8 mouse cellular contexts compared by ENCODE assay signal in genomic region chr5:43663531-43663930, GRCm38 (mm10). TPM values are rescaled to one million over a fixed set of nuclear protein-coding genes. Genes with fewer than 3 reads are reported as not detected.
DNase-seq lines count a peak whose midpoint lies in the region; ATAC-seq and TF ChIP-seq lines count a peak whose summit lies in the region.

No protein-coding gene starts in this region.

- no peak for TF ChIP-seq CTCF in lung, postnatal 0 days (IDR thresholded peaks at IDR 0.05)

- no peak overlapping the region for H3K4me3 ChIP-seq in lung, postnatal 0 days (ENCODE audit: low read depth, low read length)
- peak overlapping the region; percentile 38; the same call in 1 of the 2 replicates for H3K4me3 ChIP-seq in hindbrain, embryonic 14.5 days (replicated peaks; ENCODE audit: low read length)
- H3K4me3 ChIP-seq in limb, embryonic 14.5 days (replicated peaks; ENCODE audit: low read length): peak overlapping the region; percentile 34; the same call in 1 of the 2 replicates
- H3K4me3 ChIP-seq in stomach, embryonic 15.5 days (replicated peaks): peak overlapping the region; percentile 20

- H3K27ac ChIP-seq in lung, postnatal 0 days (ENCODE audit: low read length): no peak overlapping the region
- H3K27ac ChIP-seq in hindbrain, embryonic 14.5 days: no peak overlapping the region
- peak overlapping the region; percentile 40; the same call in 1 of the 2 replicates for H3K27ac ChIP-seq in limb, embryonic 14.5 days (replicated peaks; ENCODE audit: low read depth, low read length)
- H3K27ac ChIP-seq in stomach, embryonic 15.5 days: peak overlapping the region; percentile 59; the same call in 1 of the 2 replicates

- 23% methylated on average over 6 of the region's 6 CpGs for WGBS in lung, postnatal 0 days
- 46% methylated on average over 6 of the region's 6 CpGs for WGBS in hindbrain, embryonic 14.5 days
- 45% methylated on average over 6 of the region's 6 CpGs for WGBS in limb, embryonic 14.5 days
- 25% methylated on average over 6 of the region's 6 CpGs for WGBS in stomach, embryonic 15.5 days

- no peak for ATAC-seq in lung, postnatal 0 days
- no peak for ATAC-seq in hindbrain, embryonic 14.5 days (ENCODE audit: low FRiP score)
- no peak for ATAC-seq in limb, embryonic 14.5 days (ENCODE audit: low FRiP score, low read depth)
- ATAC-seq in stomach, embryonic 15.5 days (ENCODE audit: insufficient read depth, low FRiP score, low read depth): no peak
- ATAC-seq in erythroblast, adult 5-6 weeks (replicated peaks; ENCODE audit: low FRiP score, poor library complexity, severe bottlenecking): no peak

- H3K9ac ChIP-seq in lung, postnatal 0 days (replicated peaks; ENCODE audit: low read depth): no peak overlapping the region
- H3K9ac ChIP-seq in hindbrain, embryonic 14.5 days: 0 out of 2 replicates have a peak overlapping the region, but pooled peaks have one; percentile 26
- H3K9ac ChIP-seq in limb, embryonic 14.5 days (ENCODE audit: low read depth, low read length, severe bottlenecking): no peak overlapping the region
- H3K9ac ChIP-seq in stomach, embryonic 15.5 days: no peak overlapping the region; the same call in 1 of the 2 replicates

- TF ChIP-seq EP300 in lung, postnatal 0 days (IDR thresholded peaks at IDR 0.05): no peak

- peaks cover 12% of the 10 kb centered on the region; the same call in 1 of the 2 replicates for H3K4me1 ChIP-seq in lung, postnatal 0 days (ENCODE audit: insufficient read depth, low read depth, low read length)
- H3K4me1 ChIP-seq in hindbrain, embryonic 14.5 days (replicated peaks; ENCODE audit: control insufficient read depth, insufficient read depth, low read length): peaks cover 24% of the 10 kb centered on the region
- H3K4me1 ChIP-seq in limb, embryonic 14.5 days (ENCODE audit: control insufficient read depth, insufficient read depth, low read length): peaks cover 24% of the 10 kb centered on the region
- peaks cover 23% of the 10 kb centered on the region for H3K4me1 ChIP-seq in stomach, embryonic 15.5 days

- H3K4me2 ChIP-seq in lung, postnatal 0 days (replicated peaks; ENCODE audit: low read depth, low read length): peak overlapping the region; percentile 34
- H3K4me2 ChIP-seq in hindbrain, embryonic 14.5 days (replicated peaks): peak overlapping the region; percentile 60
- peak overlapping the region; percentile 49 for H3K4me2 ChIP-seq in limb, embryonic 14.5 days (replicated peaks; ENCODE audit: low read depth, low read length, severe bottlenecking)
- peak overlapping the region; percentile 52 for H3K4me2 ChIP-seq in stomach, embryonic 15.5 days

- no peak for DNase-seq in lung, postnatal 0 days (ENCODE audit: low spot score)
- no peak for DNase-seq in lung, postnatal 36 days
- no peak for DNase-seq in hindbrain, embryonic 14.5 days (ENCODE audit: low spot score)
- no peak for DNase-seq in limb, embryonic 14.5 days (ENCODE audit: low spot score)
- DNase-seq in embryo, embryonic 10 days (ENCODE audit: low spot score): no peak
- no peak for DNase-seq in thymus, postnatal 14 days

- H3K27me3 ChIP-seq in lung, postnatal 0 days (replicated peaks; ENCODE audit: insufficient read depth, low read length): no peaks in the 10 kb centered on the region
- 0 out of 2 replicates have a peak, but pooled peaks cover 2% of the 10 kb centered on the region for H3K27me3 ChIP-seq in hindbrain, embryonic 14.5 days (ENCODE audit: control insufficient read depth, insufficient read depth, low read length)
- no peaks in the 10 kb centered on the region for H3K27me3 ChIP-seq in limb, embryonic 14.5 days (ENCODE audit: control insufficient read depth, insufficient read depth, low read length)
- H3K27me3 ChIP-seq in stomach, embryonic 15.5 days (replicated peaks): no peaks in the 10 kb centered on the region

- H3K9me3 ChIP-seq in lung, postnatal 0 days (ENCODE audit: low read length): no peaks in the 10 kb centered on the region
- H3K9me3 ChIP-seq in hindbrain, embryonic 14.5 days (ENCODE audit: control insufficient read depth, low read length): no peaks in the 10 kb centered on the region
- no peaks in the 10 kb centered on the region for H3K9me3 ChIP-seq in limb, embryonic 14.5 days (ENCODE audit: control insufficient read depth, low read length)
- H3K9me3 ChIP-seq in stomach, embryonic 15.5 days: no peaks in the 10 kb centered on the region

- no peak for TF ChIP-seq POLR2A in limb, embryonic 14.5 days (IDR thresholded peaks at IDR 0.05; ENCODE audit: borderline replicate concordance, extremely low read depth, insufficient read depth, insufficient read length)

- 0 out of 2 replicates have a peak, but pooled peaks cover 6% of the 10 kb centered on the region for H3K36me3 ChIP-seq in lung, postnatal 0 days (ENCODE audit: insufficient read depth, low read length)
- H3K36me3 ChIP-seq in hindbrain, embryonic 14.5 days (replicated peaks; ENCODE audit: control insufficient read depth, insufficient read depth): no peaks in the 10 kb centered on the region
- no peaks in the 10 kb centered on the region for H3K36me3 ChIP-seq in limb, embryonic 14.5 days (ENCODE audit: control insufficient read depth, insufficient read depth, low read length)
- no peaks in the 10 kb centered on the region for H3K36me3 ChIP-seq in stomach, embryonic 15.5 days

RNA-seq across cellular contexts. Expression of gene Cc2d2a, which starts 1.4 kb away (rescaled TPM):
- 7.7 and 8.7 TPM in 2 replicates for polyA plus RNA-seq in lung, postnatal 0 days (2015; fragmentation: Nextera tagmentation; extraction: Ambion mirVana)
- polyA plus RNA-seq in hindbrain, embryonic 14.5 days (2014; fragmentation: Nextera tagmentation; extraction: Ambion mirVana): 6.1 and 6.3 TPM in 2 replicates
- polyA plus RNA-seq in limb, embryonic 14.5 days (2012; rRNA removed): 9.5 and 11.1 TPM in 2 replicates
- 8.6 and 9.7 TPM in 2 replicates for polyA plus RNA-seq in limb, embryonic 14.5 days (2014; fragmentation: Nextera tagmentation; extraction: Ambion mirVana)
- polyA plus RNA-seq in stomach, embryonic 15.5 days (2015; fragmentation: Nextera tagmentation; extraction: Ambion mirVana): 10.5 and 11.7 TPM in 2 replicates
- 1.5 TPM in 1 of 2 replicates, not detected in the other for total RNA-seq in erythroblast, adult 5-6 weeks (2015; ENCODE audit: low replicate concordance)
- 0.34 and 0.98 TPM in 2 replicates for total RNA-seq in erythroblast, adult 5-6 weeks (2017; ENCODE audit: low replicate concordance)

Comparison
In these comparisons a context has a peak if more than half of its experiments do, and no peak if none do; other contexts are left out.
1. H3K27ac ChIP-seq: peak in limb, embryonic 14.5 days (single experiment) and stomach, embryonic 15.5 days (single experiment); none in lung, postnatal 0 days (single experiment) and hindbrain, embryonic 14.5 days (single experiment).
2. Peak in every context shown above with its lines, with median percentiles within 50 percentile points of each other: H3K4me2 ChIP-seq.